Mouse (Mus musculus) c-Kit-positive CD71-negative TER-119-negative erythroid progenitor cells, embryonic 14.5 days (primary cell): ENCODE results near the gene AW209491.

Source experiments
- DNase-seq: peaks from one replicate; pipeline ENCODE4 v3.0.0-alpha.2; 2013; ENCODE audit warnings: low read depth

The AW209491 gene

GRCm38 (mm10) chr13:14629726-14630641, at the start of gene AW209491:
AW209491 (plus strand) TSS chr13:14630154.
- peak; percentile 86 for DNase-seq

- no peak for DNase-seq
Measured at GRCm38 (mm10) chr13:14580392-14580791, 49.6 kb upstream of the AW209491 start.

- DNase-seq: no peak
Measured at GRCm38 (mm10) chr13:14602744-14603143, 27.2 kb upstream of the AW209491 start.

- no peak for DNase-seq
Measured at GRCm38 (mm10) chr13:14607616-14608015, 22.3 kb upstream of the AW209491 start.

GRCm38 (mm10) chr13:14612463-14612862, 17.5 kb upstream of the AW209491 start:
- no peak for DNase-seq

- DNase-seq: peak; percentile 95
Measured at GRCm38 (mm10) chr13:14612926-14613529, 16.9 kb upstream of the AW209491 start, which contains the start of the genes Mrpl32 and Psma2. Mrpl32 (minus strand) TSS chr13:14613165. Psma2 (plus strand) TSS chr13:14613240.

GRCm38 (mm10) chr13:14613553-14613952, 16.4 kb upstream of the AW209491 start:
- DNase-seq: no peak

GRCm38 (mm10) chr13:14618724-14619123, 11.2 kb upstream of the AW209491 start:
- peak; percentile 43 for DNase-seq

- no peak for DNase-seq
Measured at GRCm38 (mm10) chr13:14639998-14640397, 10.0 kb downstream of the AW209491 start.

GRCm38 (mm10) chr13:14649301-14649700, 19.3 kb downstream of the AW209491 start:
- DNase-seq: no peak

GRCm38 (mm10) chr13:14667107-14667506, 37.2 kb downstream of the AW209491 start:
- no peak for DNase-seq

GRCm38 (mm10) chr13:14670342-14670741, 40.4 kb downstream of the AW209491 start:
- no peak for DNase-seq
